Mouse (Mus musculus): ENCODE data around the gene Bloc1s3. TPM values are rescaled to one million over a fixed set of nuclear protein-coding genes. Genes with fewer than 3 reads are reported as not detected.
A peak's percentile ranks its signal among the peaks of the same experiment; 100 is the strongest.

The Bloc1s3 gene
- total and polyA plus RNA-seq, 3 experiments = 4.2 to 5.7 (median 5.2) TPM

DNA sequence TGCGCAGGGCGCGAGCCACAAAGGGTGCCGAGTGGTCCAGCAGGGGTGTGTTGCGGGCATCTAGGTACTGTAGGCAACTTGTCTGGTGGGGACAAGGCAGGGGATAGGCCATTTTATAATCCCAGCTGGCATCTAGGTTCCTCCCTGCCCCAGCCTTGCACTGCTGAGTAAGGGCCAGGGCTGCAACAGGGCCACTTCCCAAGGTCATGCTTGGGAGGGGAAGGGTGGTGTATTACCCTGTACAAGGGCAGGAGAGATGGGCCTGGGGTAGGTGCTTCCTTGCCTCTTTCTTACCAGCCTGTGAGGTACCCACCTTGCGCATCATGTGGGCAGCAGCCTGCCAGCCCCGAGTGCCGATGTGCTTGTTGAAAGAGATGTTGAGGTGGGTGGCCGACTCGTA, 26.5 kb upstream of the Bloc1s3 start:
- Histone ChIP-seq H3K4me3 (ENCODE audit: low read depth, low read length) (no peak overlapping the region), H3K4me1 (ENCODE audit: insufficient read depth, low read depth, low read length) (peaks cover 9% of the 10 kb centered on the region), H3K27me3 (ENCODE audit: insufficient read depth, low read length) (no peaks in the 10 kb centered on the region), H3K36me3 (replicated peaks) (peaks cover 94% of the 10 kb centered on the region), H3K9me3 (replicated peaks) (0 out of 2 replicates have a peak, but pooled peaks cover 5% of the 10 kb centered on the region)
- DNase-seq (ENCODE audit: low spot score) (no peak), ATAC-seq (ENCODE audit: extremely low read depth, insufficient number of reproducible peaks, low FRiP score, poor library complexity, severe bottlenecking) (no peak)
- TF ChIP-seq GATA1 (IDR thresholded peaks at IDR 0.05; ENCODE audit: borderline replicate concordance, low read length) = no peak
- TF ChIP-seq CTCF (IDR thresholded peaks at IDR 0.05; ENCODE audit: low read depth, low read length) = no peak
- no peak for TF ChIP-seq TAL1 (conservative IDR thresholded peaks at IDR 0.05; ENCODE audit: low read depth, low read length)
- TF ChIP-seq GATA2 (IDR thresholded peaks at IDR 0.05; ENCODE audit: borderline replicate concordance, low read depth, low read length) = no peak
- TF ChIP-seq POLR2AphosphoS5 (IDR thresholded peaks at IDR 0.05; ENCODE audit: insufficient replicate concordance, low read depth, low read length) = no peak

DNA sequence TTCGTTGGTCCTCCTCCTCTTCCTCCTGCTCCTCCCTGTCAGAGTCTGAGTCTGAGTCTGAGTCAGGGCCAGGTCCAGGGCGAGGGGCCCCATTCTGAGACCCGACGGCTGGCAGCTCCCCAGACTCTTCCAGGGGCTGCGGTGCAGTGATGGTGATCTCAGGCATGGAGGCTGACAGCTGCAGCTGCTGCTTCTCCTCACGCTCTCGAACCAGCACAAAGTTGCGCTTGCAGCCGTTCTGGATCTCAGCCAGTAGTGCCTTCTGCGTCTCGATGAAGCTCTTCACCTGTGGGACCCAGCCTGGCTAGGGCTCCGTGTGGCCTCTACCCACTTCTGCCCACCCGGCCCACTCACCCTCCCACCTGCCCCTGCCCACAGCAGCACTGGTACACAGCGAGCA, 24.1 kb upstream of the Bloc1s3 start:
- Histone ChIP-seq H3K4me1 (ENCODE audit: insufficient read depth, low read depth, low read length) (peaks cover 9% of the 10 kb centered on the region), H3K36me3 (replicated peaks) (peaks cover 90% of the 10 kb centered on the region), H3K27me3 (ENCODE audit: insufficient read depth, low read length) (no peaks in the 10 kb centered on the region), H3K4me3 (ENCODE audit: low read depth, low read length) (no peak overlapping the region), H3K9me3 (replicated peaks) (no peaks in the 10 kb centered on the region)
- DNase-seq (ENCODE audit: low spot score) (no peak), ATAC-seq (ENCODE audit: extremely low read depth, insufficient number of reproducible peaks, low FRiP score, poor library complexity, severe bottlenecking) (no peak)
- TF ChIP-seq GATA1 (IDR thresholded peaks at IDR 0.05; ENCODE audit: borderline replicate concordance, low read length) (no peak), GATA2 (IDR thresholded peaks at IDR 0.05; ENCODE audit: borderline replicate concordance, low read depth, low read length) (no peak)

DNA sequence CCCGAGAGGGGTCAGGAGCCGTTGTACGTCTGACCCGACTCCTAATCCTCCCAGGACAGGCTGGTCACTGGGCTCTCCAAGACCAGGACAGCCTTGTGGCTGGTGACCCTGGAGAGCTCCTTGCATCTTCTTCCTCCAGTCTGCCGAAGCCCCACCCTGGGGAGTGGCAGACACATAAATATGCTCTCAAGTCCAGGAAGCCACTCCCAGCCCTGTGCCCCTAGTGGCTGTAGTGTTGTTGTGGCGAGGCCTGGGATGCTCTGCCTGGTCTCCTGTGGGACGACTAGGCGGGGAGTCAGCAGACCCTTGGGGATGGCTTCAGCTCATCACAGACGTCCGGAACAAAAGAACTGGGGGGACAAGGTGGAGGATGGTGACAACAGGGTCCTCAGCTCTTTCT, 22.9 kb upstream of the Bloc1s3 start:
- H3K9me3 ChIP-seq (replicated peaks) = no peaks in the 10 kb centered on the region
- no peak for TF ChIP-seq GATA2 (IDR thresholded peaks at IDR 0.05; ENCODE audit: borderline replicate concordance, low read depth, low read length)
- H3K4me3 ChIP-seq (ENCODE audit: low read depth, low read length) = no peak overlapping the region
- ATAC-seq (ENCODE audit: extremely low read depth, insufficient number of reproducible peaks, low FRiP score, poor library complexity, severe bottlenecking) (no peak), DNase-seq (ENCODE audit: low spot score) (no peak)
- H3K27me3 ChIP-seq (ENCODE audit: insufficient read depth, low read length) = no peaks in the 10 kb centered on the region
- H3K36me3 ChIP-seq (replicated peaks) = peaks cover 80% of the 10 kb centered on the region
- H3K4me1 ChIP-seq (ENCODE audit: insufficient read depth, low read depth, low read length) = peaks cover 9% of the 10 kb centered on the region

DNA sequence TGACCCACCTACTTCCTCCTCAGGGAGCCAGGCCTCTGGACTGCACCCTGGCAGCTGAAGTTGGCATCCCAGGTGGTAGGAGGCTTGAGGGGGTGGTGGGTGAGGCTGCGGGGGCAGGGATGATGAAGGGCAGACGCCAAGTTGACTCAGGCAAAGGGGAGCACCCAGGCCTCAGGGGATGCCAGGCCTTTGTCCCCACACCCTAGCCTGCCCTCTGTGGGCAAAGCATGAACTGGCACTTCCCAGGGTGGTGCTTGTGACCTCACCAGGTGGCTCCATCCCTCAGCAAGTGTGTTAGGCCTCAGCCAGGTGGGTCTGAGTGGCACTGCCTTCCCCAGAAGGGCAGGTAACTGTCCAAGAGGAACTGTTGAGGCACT, 16.9 kb upstream of the Bloc1s3 start:
- no peak for DNase-seq (ENCODE audit: low spot score)
- Histone ChIP-seq H3K36me3 (replicated peaks) (peaks cover 27% of the 10 kb centered on the region), H3K4me3 (ENCODE audit: low read depth, low read length) (no peak overlapping the region), H3K27me3 (ENCODE audit: insufficient read depth, low read length) (peaks cover 21% of the 10 kb centered on the region; the same call in 1 of the 2 replicates), H3K4me1 (ENCODE audit: insufficient read depth, low read depth, low read length) (peaks cover 9% of the 10 kb centered on the region), H3K9me3 (replicated peaks) (peaks cover 19% of the 10 kb centered on the region)
- TF ChIP-seq GATA1 (IDR thresholded peaks at IDR 0.05; ENCODE audit: borderline replicate concordance, low read length) (no peak), TAL1 (conservative IDR thresholded peaks at IDR 0.05; ENCODE audit: low read depth, low read length) (no peak), GATA2 (IDR thresholded peaks at IDR 0.05; ENCODE audit: borderline replicate concordance, low read depth, low read length) (no peak), POLR2AphosphoS5 (IDR thresholded peaks at IDR 0.05; ENCODE audit: insufficient replicate concordance, low read depth, low read length) (no peak), CTCF (IDR thresholded peaks at IDR 0.05; ENCODE audit: low read depth, low read length) (no peak)
- no peak for ATAC-seq (ENCODE audit: extremely low read depth, insufficient number of reproducible peaks, low FRiP score, poor library complexity, severe bottlenecking)

DNA sequence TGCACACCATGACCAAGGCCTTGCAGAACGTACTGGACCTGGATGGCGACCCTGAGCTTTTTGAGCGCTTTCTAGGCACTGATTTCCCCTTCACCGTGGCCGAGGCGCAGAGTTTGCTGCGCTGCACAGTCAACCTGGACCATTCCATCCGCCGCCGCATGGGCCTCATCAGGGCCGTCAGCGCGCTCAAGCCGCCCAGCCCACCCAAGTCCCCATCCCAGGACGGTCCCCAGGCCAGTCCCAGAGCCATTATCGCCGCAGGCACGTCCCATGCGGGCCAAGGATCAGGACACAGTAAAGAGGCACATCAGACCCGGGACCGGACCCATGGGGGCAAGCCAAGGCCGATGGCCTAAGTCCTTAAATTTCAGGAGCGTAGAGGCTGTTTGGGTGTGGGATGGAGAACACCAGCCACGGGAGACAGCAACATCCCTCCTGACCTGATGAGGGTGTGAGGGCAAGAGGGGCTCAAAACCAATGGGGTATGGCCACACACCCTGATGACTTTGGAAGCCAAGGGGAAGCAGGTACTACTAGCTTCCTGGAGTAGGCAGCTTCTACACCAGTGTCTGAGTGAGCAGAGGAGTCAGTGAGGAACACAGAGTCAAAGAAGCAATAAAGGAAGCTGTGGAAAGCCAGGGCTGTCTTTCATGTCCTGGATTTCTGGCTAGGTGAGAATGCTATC, 16.4 kb upstream of the Bloc1s3 start:
- H3K9me3 ChIP-seq (replicated peaks) = peaks cover 19% of the 10 kb centered on the region
- ATAC-seq (ENCODE audit: extremely low read depth, insufficient number of reproducible peaks, low FRiP score, poor library complexity, severe bottlenecking) (no peak), DNase-seq (ENCODE audit: low spot score) (no peak)
- peaks cover 22% of the 10 kb centered on the region for H3K36me3 ChIP-seq (replicated peaks)
- peaks cover 26% of the 10 kb centered on the region; the same call in 1 of the 2 replicates for H3K27me3 ChIP-seq (ENCODE audit: insufficient read depth, low read length)
- H3K4me3 ChIP-seq (ENCODE audit: low read depth, low read length) = peak overlapping the region; percentile 37; the same call in 1 of the 2 replicates
- peaks cover 9% of the 10 kb centered on the region for H3K4me1 ChIP-seq (ENCODE audit: insufficient read depth, low read depth, low read length)
- TF ChIP-seq POLR2AphosphoS5 (IDR thresholded peaks at IDR 0.05; ENCODE audit: insufficient replicate concordance, low read depth, low read length) (no peak), TAL1 (conservative IDR thresholded peaks at IDR 0.05; ENCODE audit: low read depth, low read length) (no peak), GATA2 (IDR thresholded peaks at IDR 0.05; ENCODE audit: borderline replicate concordance, low read depth, low read length) (no peak), CTCF (IDR thresholded peaks at IDR 0.05; ENCODE audit: low read depth, low read length) (no peak), GATA1 (IDR thresholded peaks at IDR 0.05; ENCODE audit: borderline replicate concordance, low read length) (no peak)

DNA sequence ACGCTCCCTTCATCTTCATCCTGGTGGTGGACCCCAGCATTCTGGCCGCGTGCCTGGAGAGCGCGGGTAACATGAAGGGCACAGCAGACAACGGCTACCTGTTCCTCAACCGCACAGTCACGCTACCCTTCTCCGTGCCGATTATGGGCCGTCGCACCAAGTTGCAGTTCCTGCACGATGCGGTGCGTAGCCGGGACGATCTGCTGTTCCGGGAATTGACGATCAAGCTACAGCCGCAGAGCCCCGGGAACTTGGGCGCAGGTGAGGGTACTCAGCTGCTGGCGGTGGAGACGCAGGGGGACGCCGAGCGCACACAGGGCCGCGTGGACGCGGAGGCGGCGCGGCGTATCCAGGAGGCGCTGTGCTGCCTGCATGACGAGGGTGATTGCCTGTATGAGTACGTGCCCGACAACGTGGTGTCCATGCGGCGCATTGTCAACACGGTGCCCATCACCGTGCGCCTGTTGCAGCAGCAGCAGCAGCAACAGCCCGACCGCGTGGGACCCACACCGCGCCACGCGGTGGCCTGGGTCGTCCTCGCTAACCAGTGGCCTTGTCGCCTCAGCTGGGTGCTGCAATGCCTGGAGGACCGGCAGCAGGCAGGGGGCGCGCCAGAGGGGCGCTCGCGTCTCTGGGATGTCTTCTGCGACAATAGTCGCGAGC, 15.7 kb upstream of the Bloc1s3 start:
- H3K9me3 ChIP-seq (replicated peaks) = peaks cover 19% of the 10 kb centered on the region
- TF ChIP-seq TAL1 (conservative IDR thresholded peaks at IDR 0.05; ENCODE audit: low read depth, low read length) (no peak), GATA2 (IDR thresholded peaks at IDR 0.05; ENCODE audit: borderline replicate concordance, low read depth, low read length) (no peak), GATA1 (IDR thresholded peaks at IDR 0.05; ENCODE audit: borderline replicate concordance, low read length) (no peak), CTCF (IDR thresholded peaks at IDR 0.05; ENCODE audit: low read depth, low read length) (no peak), POLR2AphosphoS5 (IDR thresholded peaks at IDR 0.05; ENCODE audit: insufficient replicate concordance, low read depth, low read length) (no peak)
- H3K4me1 ChIP-seq (ENCODE audit: insufficient read depth, low read depth, low read length) = peaks cover 9% of the 10 kb centered on the region
- ATAC-seq (ENCODE audit: extremely low read depth, insufficient number of reproducible peaks, low FRiP score, poor library complexity, severe bottlenecking) = no peak
- DNase-seq (ENCODE audit: low spot score) = no peak
- peak overlapping the region; percentile 37; the same call in 1 of the 2 replicates for H3K4me3 ChIP-seq (ENCODE audit: low read depth, low read length)
- H3K27me3 ChIP-seq (ENCODE audit: insufficient read depth, low read length) = peaks cover 29% of the 10 kb centered on the region; the same call in 1 of the 2 replicates
- H3K36me3 ChIP-seq (replicated peaks) = peaks cover 15% of the 10 kb centered on the region
